Mouse (Mus musculus): ENCODE results near the gene Zic1. TPM values are rescaled to one million over a fixed set of nuclear protein-coding genes. Genes with fewer than 3 reads are reported as not detected.

The Zic1 gene
- polyA plus RNA-seq, 1 experiment from 2014 or later, result 25.1 TPM

GRCm38 (mm10) chr9:91364971-91365501 lies 574 bp downstream of the Zic1 start:
- under 1% methylated on average over 39 of the region's 42 CpGs for WGBS
- Histone ChIP-seq H3K9me3 (ENCODE audit: control insufficient read depth, low read length) (no peaks in the 10 kb centered on the region), H3K36me3 (replicated peaks; ENCODE audit: control insufficient read depth, insufficient read depth) (peaks cover 8% of the 10 kb centered on the region; the same call in 1 of the 2 replicates), H3K27ac (peak overlapping the region; percentile 96), H3K4me3 (replicated peaks; ENCODE audit: low read length) (peak overlapping the region; percentile 51), H3K9ac (peak overlapping the region; percentile 97), H3K4me2 (replicated peaks) (peak overlapping the region; percentile 52), H3K4me1 (replicated peaks; ENCODE audit: control insufficient read depth, insufficient read depth, low read length) (no peaks in the 10 kb centered on the region), H3K27me3 (ENCODE audit: control insufficient read depth, insufficient read depth, low read length) (peaks cover 50% of the 10 kb centered on the region)
- DNase-seq (ENCODE audit: low spot score) (no peak), ATAC-seq (ENCODE audit: low FRiP score) (peak; percentile 39)

GRCm38 (mm10) chr9:91364127-91364970 lies 1.3 kb downstream of the Zic1 start:
- Histone ChIP-seq H3K4me3 (replicated peaks; ENCODE audit: low read length) (peak overlapping the region; percentile 51), H3K27ac (peak overlapping the region; percentile 96), H3K9me3 (ENCODE audit: control insufficient read depth, low read length) (no peaks in the 10 kb centered on the region), H3K4me2 (replicated peaks) (peak overlapping the region; percentile 52), H3K9ac (peak overlapping the region; percentile 97), H3K36me3 (replicated peaks; ENCODE audit: control insufficient read depth, insufficient read depth) (peaks cover 8% of the 10 kb centered on the region; the same call in 1 of the 2 replicates), H3K4me1 (replicated peaks; ENCODE audit: control insufficient read depth, insufficient read depth, low read length) (no peaks in the 10 kb centered on the region), H3K27me3 (ENCODE audit: control insufficient read depth, insufficient read depth, low read length) (peaks cover 48% of the 10 kb centered on the region)
- DNase-seq (ENCODE audit: low spot score) (peak; percentile 42), ATAC-seq (ENCODE audit: low FRiP score) (peak; percentile 10; the same call in 1 of the 2 replicates)
- under 1% methylated on average over 76 of the region's 77 CpGs for WGBS

- H3K36me3 ChIP-seq (replicated peaks; ENCODE audit: control insufficient read depth, insufficient read depth), result peaks cover 8% of the 10 kb centered on the region; the same call in 1 of the 2 replicates
- H3K27me3 ChIP-seq (ENCODE audit: control insufficient read depth, insufficient read depth, low read length), result peaks cover 48% of the 10 kb centered on the region
- H3K9ac ChIP-seq, result peak overlapping the region; percentile 97
- peak overlapping the region; percentile 52 for H3K4me2 ChIP-seq (replicated peaks)
- H3K9me3 ChIP-seq (ENCODE audit: control insufficient read depth, low read length), result no peaks in the 10 kb centered on the region
- peak overlapping the region; percentile 96 for H3K27ac ChIP-seq
- DNase-seq (ENCODE audit: low spot score) (no peak), ATAC-seq (ENCODE audit: low FRiP score) (no peak)
- peak overlapping the region; percentile 51 for H3K4me3 ChIP-seq (replicated peaks; ENCODE audit: low read length)
- H3K4me1 ChIP-seq (replicated peaks; ENCODE audit: control insufficient read depth, insufficient read depth, low read length), result no peaks in the 10 kb centered on the region
- WGBS, result 1% methylated on average over 7 of the region's 7 CpGs
These were observed 1.8 kb downstream of the Zic1 start for GRCm38 (mm10) chr9:91363814-91364126.

GRCm38 (mm10) chr9:91363011-91363730 lies 2.4 kb downstream of the Zic1 start:
- H3K4me1 ChIP-seq (replicated peaks; ENCODE audit: control insufficient read depth, insufficient read depth, low read length), result no peaks in the 10 kb centered on the region
- no peaks in the 10 kb centered on the region for H3K9me3 ChIP-seq (ENCODE audit: control insufficient read depth, low read length)
- WGBS, result 4% methylated on average over 14 of the region's 14 CpGs
- H3K27ac ChIP-seq, result peak overlapping the region; percentile 96
- peaks cover 8% of the 10 kb centered on the region; the same call in 1 of the 2 replicates for H3K36me3 ChIP-seq (replicated peaks; ENCODE audit: control insufficient read depth, insufficient read depth)
- peak overlapping the region; percentile 51 for H3K4me3 ChIP-seq (replicated peaks; ENCODE audit: low read length)
- DNase-seq (ENCODE audit: low spot score) (peak; percentile 38), ATAC-seq (ENCODE audit: low FRiP score) (no peak)
- peak overlapping the region; percentile 97 for H3K9ac ChIP-seq
- peaks cover 45% of the 10 kb centered on the region for H3K27me3 ChIP-seq (ENCODE audit: control insufficient read depth, insufficient read depth, low read length)
- peak overlapping the region; percentile 52 for H3K4me2 ChIP-seq (replicated peaks)

- WGBS, result 0% methylated on average over 45 of the region's 45 CpGs
- Histone ChIP-seq H3K27me3 (ENCODE audit: control insufficient read depth, insufficient read depth, low read length) (peaks cover 55% of the 10 kb centered on the region), H3K27ac (peak within 1 kb of the TSS; percentile 96), H3K4me3 (replicated peaks; ENCODE audit: low read length) (peak within 1 kb of the TSS; percentile 51), H3K36me3 (replicated peaks; ENCODE audit: control insufficient read depth, insufficient read depth) (peaks cover 8% of the 10 kb centered on the region; the same call in 1 of the 2 replicates), H3K9ac (peak within 1 kb of the TSS; percentile 97), H3K4me1 (replicated peaks; ENCODE audit: control insufficient read depth, insufficient read depth, low read length) (no peaks in the 10 kb centered on the region), H3K9me3 (ENCODE audit: control insufficient read depth, low read length) (no peaks in the 10 kb centered on the region), H3K4me2 (replicated peaks) (peak within 1 kb of the TSS; percentile 52)
- DNase-seq (ENCODE audit: low spot score), result peak; percentile 61
- peak; percentile 35; the same call in 1 of the 2 replicates for ATAC-seq (ENCODE audit: low FRiP score)
These were observed 3.6 kb downstream of the Zic1 start, which contains the start of gene Zic4 for GRCm38 (mm10) chr9:91361856-91362601. Gene Zic4 (plus strand): TSS chr9:91362413.

GRCm38 (mm10) chr9:91361033-91361855 lies 4.4 kb downstream of the Zic1 start:
- H3K9ac ChIP-seq, result peak overlapping the region; percentile 97
- no peaks in the 10 kb centered on the region for H3K9me3 ChIP-seq (ENCODE audit: control insufficient read depth, low read length)
- H3K4me3 ChIP-seq (replicated peaks; ENCODE audit: low read length), result peak overlapping the region; percentile 51
- no peaks in the 10 kb centered on the region for H3K4me1 ChIP-seq (replicated peaks; ENCODE audit: control insufficient read depth, insufficient read depth, low read length)
- H3K27ac ChIP-seq, result peak overlapping the region; percentile 96
- ATAC-seq (ENCODE audit: low FRiP score) (peak; percentile 6; the same call in 1 of the 2 replicates), DNase-seq (ENCODE audit: low spot score) (peak; percentile 55)
- H3K36me3 ChIP-seq (replicated peaks; ENCODE audit: control insufficient read depth, insufficient read depth), result peaks cover 8% of the 10 kb centered on the region; the same call in 1 of the 2 replicates
- under 1% methylated on average over 35 of the region's 35 CpGs for WGBS
- peaks cover 62% of the 10 kb centered on the region for H3K27me3 ChIP-seq (ENCODE audit: control insufficient read depth, insufficient read depth, low read length)
- peak overlapping the region; percentile 52 for H3K4me2 ChIP-seq (replicated peaks)

GRCm38 (mm10) chr9:91360151-91361032 lies 5.2 kb downstream of the Zic1 start:
- H3K36me3 ChIP-seq (replicated peaks; ENCODE audit: control insufficient read depth, insufficient read depth), result peaks cover 8% of the 10 kb centered on the region; the same call in 1 of the 2 replicates
- peak overlapping the region; percentile 52 for H3K4me2 ChIP-seq (replicated peaks)
- peak overlapping the region; percentile 97 for H3K9ac ChIP-seq
- H3K9me3 ChIP-seq (ENCODE audit: control insufficient read depth, low read length), result no peaks in the 10 kb centered on the region
- H3K4me3 ChIP-seq (replicated peaks; ENCODE audit: low read length), result peak overlapping the region; percentile 51
- H3K27ac ChIP-seq, result peak overlapping the region; percentile 96
- 0 out of 2 replicates have a peak, but pooled peaks cover 2% of the 10 kb centered on the region for H3K4me1 ChIP-seq (replicated peaks; ENCODE audit: control insufficient read depth, insufficient read depth, low read length)
- peaks cover 66% of the 10 kb centered on the region for H3K27me3 ChIP-seq (ENCODE audit: control insufficient read depth, insufficient read depth, low read length)
- peak; percentile 59 for DNase-seq (ENCODE audit: low spot score)
- WGBS, result 6% methylated on average over 21 of the region's 21 CpGs
- ATAC-seq (ENCODE audit: low FRiP score), result no peak

Data from hindbrain, embryonic 14.5 days (tissue).